Mouse (Mus musculus): Measurements from ENCODE around the gene Ano1. TPM values are rescaled to one million over a fixed set of nuclear protein-coding genes. Genes with fewer than 3 reads are reported as not detected.

The Ano1 gene
- total and polyA plus RNA-seq, 3 experiments, result 0.04 TPM; not detected in 2

DNA sequence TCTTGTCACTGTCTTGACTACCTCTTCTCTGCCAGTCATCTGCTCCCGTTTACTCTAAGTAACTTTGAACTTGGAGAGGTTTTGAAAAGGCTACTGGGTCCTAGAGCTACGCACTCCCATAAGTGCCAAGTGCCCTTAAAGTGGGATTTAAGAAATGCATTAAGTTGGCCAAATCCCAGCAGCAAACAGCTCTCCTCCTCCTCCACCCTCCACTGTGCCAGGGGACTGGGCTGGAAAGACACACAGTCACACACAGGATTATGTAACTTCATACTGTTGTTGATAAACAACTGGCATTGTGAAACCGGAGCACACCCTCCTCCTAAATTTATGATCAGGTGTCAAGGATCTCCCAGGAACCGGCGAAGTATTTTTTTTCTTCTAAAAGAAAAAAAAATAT is 71.7 kb downstream of the Ano1 start:
- Histone ChIP-seq H3K4me3 (ENCODE audit: control insufficient read depth in 1 of 2, insufficient read depth in 1 of 2, low read depth in 2 of 2, low read length in 2 of 2) (no peak overlapping the region), H3K79me2 (ENCODE audit: control insufficient read depth, insufficient read depth, low read length, poor library complexity) (no peaks in the 10 kb centered on the region), H3K27me3 (ENCODE audit: control insufficient read depth in 1 of 2, insufficient read depth in 2 of 2, low read length in 2 of 2) (no peaks in the 10 kb centered on the region), H3K4me1 (ENCODE audit: control insufficient read depth in 1 of 2, insufficient read depth in 2 of 2, low read length in 2 of 2) (no peaks in the 10 kb centered on the region), H3K9ac (ENCODE audit: control insufficient read depth, low read depth, low read length, poor library complexity, severe bottlenecking) (no peak overlapping the region), H3K9me3 (replicated peaks; ENCODE audit: insufficient read depth, low read length) (no peaks in the 10 kb centered on the region), H3K27ac (ENCODE audit: control insufficient read depth, low read depth, low read length) (no peak overlapping the region), H3K36me3 (ENCODE audit: control insufficient read depth in 1 of 2, insufficient read depth in 2 of 2, low read length in 2 of 2) (no peaks in the 10 kb centered on the region)
- DNase-seq (ENCODE audit: low read depth, low spot score), result no peak
- no peak for TF ChIP-seq MAFK (IDR thresholded peaks at IDR 0.05; ENCODE audit: borderline replicate concordance, low read depth, low read length)
- TF ChIP-seq POLR2A (IDR thresholded peaks at IDR 0.05; ENCODE audit: control insufficient read depth in 1 of 2, insufficient read depth in 1 of 2, low read depth in 1 of 2, low read length in 2 of 2, poor library complexity in 1 of 2), result no peak
- TF ChIP-seq SIN3A (IDR thresholded peaks at IDR 0.05; ENCODE audit: low read length), result no peak
- no peak for TF ChIP-seq MYB (IDR thresholded peaks at IDR 0.05; ENCODE audit: low read depth, low read length)
- TF ChIP-seq ZMIZ1 (IDR thresholded peaks at IDR 0.05; ENCODE audit: low read depth, low read length), result no peak
- TF ChIP-seq ELF1 (IDR thresholded peaks at IDR 0.05; ENCODE audit: low read depth, low read length), result no peak
- TF ChIP-seq MAZ (IDR thresholded peaks at IDR 0.05; ENCODE audit: low read depth, low read length), result no peak
- TF ChIP-seq ZC3H11A (IDR thresholded peaks at IDR 0.05; ENCODE audit: low read depth, low read length), result no peak
- TF ChIP-seq TCF12 (IDR thresholded peaks at IDR 0.05; ENCODE audit: low read depth, low read length), result no peak
- TF ChIP-seq MYC (IDR thresholded peaks at IDR 0.05; ENCODE audit: low read depth, low read length), result no peak
- TF ChIP-seq MXI1 (IDR thresholded peaks at IDR 0.05; ENCODE audit: low read depth, low read length), result no peak
- TF ChIP-seq GATA1 (IDR thresholded peaks at IDR 0.05; ENCODE audit: low read depth, low read length), result no peak
- no peak for TF ChIP-seq ETS1 (IDR thresholded peaks at IDR 0.05; ENCODE audit: low read depth, low read length)
- TF ChIP-seq GABPA (IDR thresholded peaks at IDR 0.05; ENCODE audit: low read depth, low read length), result no peak
- TF ChIP-seq KAT2A (conservative IDR thresholded peaks at IDR 0.05; ENCODE audit: low read depth, low read length), result no peak

- H3K27ac ChIP-seq (ENCODE audit: control insufficient read depth, low read depth, low read length), result no peak overlapping the region
- no peaks in the 10 kb centered on the region for H3K27me3 ChIP-seq (ENCODE audit: control insufficient read depth in 1 of 2, insufficient read depth in 2 of 2, low read length in 2 of 2)
- no peak overlapping the region for H3K4me3 ChIP-seq (ENCODE audit: control insufficient read depth in 1 of 2, insufficient read depth in 1 of 2, low read depth in 2 of 2, low read length in 2 of 2)
- no peaks in the 10 kb centered on the region for H3K79me2 ChIP-seq (ENCODE audit: control insufficient read depth, insufficient read depth, low read length, poor library complexity)
- H3K9ac ChIP-seq (ENCODE audit: control insufficient read depth, low read depth, low read length, poor library complexity, severe bottlenecking), result no peak overlapping the region
- H3K36me3 ChIP-seq (ENCODE audit: control insufficient read depth in 1 of 2, insufficient read depth in 2 of 2, low read length in 2 of 2), result no peaks in the 10 kb centered on the region
- no peaks in the 10 kb centered on the region for H3K9me3 ChIP-seq (replicated peaks; ENCODE audit: insufficient read depth, low read length)
- no peak for TF ChIP-seq POLR2A (IDR thresholded peaks at IDR 0.05; ENCODE audit: control insufficient read depth in 1 of 2, insufficient read depth in 1 of 2, low read depth in 1 of 2, low read length in 2 of 2, poor library complexity in 1 of 2)
- no peaks in the 10 kb centered on the region for H3K4me1 ChIP-seq (ENCODE audit: control insufficient read depth in 1 of 2, insufficient read depth in 2 of 2, low read length in 2 of 2)
- no peak for DNase-seq (ENCODE audit: low read depth, low spot score)
These were observed 73.3 kb downstream of the Ano1 start for GRCm38 (mm10) chr7:144678241-144679030.
